Mouse (Mus musculus): ENCODE data around the gene Ccl1.
A peak's percentile ranks its signal among the peaks of the same experiment; 100 is the strongest.

Ccl1 gene

GRCm38 (mm10) chr11:82305590-82305989 is at the start of gene Ccl1:
Gene Ccl1 (minus strand): TSS chr11:82305690.
- no peak for DNase-seq

- DNase-seq, result no peak
Measured at GRCm38 (mm10) chr11:82351039-82351438, 45.5 kb upstream of the Ccl1 start.

GRCm38 (mm10) chr11:82340900-82341299 is 35.4 kb upstream of the Ccl1 start:
- DNase-seq, result no peak

GRCm38 (mm10) chr11:82340416-82340815 is 34.9 kb upstream of the Ccl1 start:
- no peak for DNase-seq

- DNase-seq, result no peak
Measured at GRCm38 (mm10) chr11:82339921-82340401, 34.5 kb upstream of the Ccl1 start.

GRCm38 (mm10) chr11:82313153-82313552 is 7.7 kb upstream of the Ccl1 start:
- DNase-seq, result peak; percentile 13

- DNase-seq, result no peak
Measured at GRCm38 (mm10) chr11:82310336-82311045, 5.0 kb upstream of the Ccl1 start.

GRCm38 (mm10) chr11:82297895-82298294 is 7.6 kb downstream of the Ccl1 start:
- no peak for DNase-seq

GRCm38 (mm10) chr11:82290841-82291240 is 14.6 kb downstream of the Ccl1 start:
- DNase-seq, result no peak

- DNase-seq, result no peak
Measured at GRCm38 (mm10) chr11:82274149-82274812, 31.2 kb downstream of the Ccl1 start.

GRCm38 (mm10) chr11:82259131-82259530 is 46.4 kb downstream of the Ccl1 start:
- DNase-seq, result no peak

- peak; percentile 12 for DNase-seq
Measured at GRCm38 (mm10) chr11:82255601-82256000, 49.9 kb downstream of the Ccl1 start.

GRCm38 (mm10) chr11:82253421-82253820 is 52.1 kb downstream of the Ccl1 start:
- DNase-seq, result no peak

GRCm38 (mm10) chr11:82251251-82251650 is 54.2 kb downstream of the Ccl1 start:
- no peak for DNase-seq

GRCm38 (mm10) chr11:82249945-82250344 is 55.5 kb downstream of the Ccl1 start:
- no peak for DNase-seq

GRCm38 (mm10) chr11:82237439-82237838 is 68.1 kb downstream of the Ccl1 start:
- no peak for DNase-seq

- peak; percentile 19 for DNase-seq
Measured at GRCm38 (mm10) chr11:82235551-82236207, 69.8 kb downstream of the Ccl1 start.

GRCm38 (mm10) chr11:82233991-82234390 is 71.5 kb downstream of the Ccl1 start:
- DNase-seq, result no peak

- no peak for DNase-seq
Measured at GRCm38 (mm10) chr11:82226976-82227375, 78.5 kb downstream of the Ccl1 start.

GRCm38 (mm10) chr11:82225936-82226335 is 79.6 kb downstream of the Ccl1 start:
- no peak for DNase-seq

- no peak for DNase-seq
Measured at GRCm38 (mm10) chr11:82216531-82216930, 89.0 kb downstream of the Ccl1 start.

GRCm38 (mm10) chr11:82214405-82214804 is 91.1 kb downstream of the Ccl1 start:
- peak; percentile 12 for DNase-seq

GRCm38 (mm10) chr11:82206960-82207488 is 98.5 kb downstream of the Ccl1 start:
- DNase-seq, result no peak

- DNase-seq, result no peak
Measured at GRCm38 (mm10) chr11:82205221-82205620, 100.3 kb downstream of the Ccl1 start.

Measured in thymus, postnatal 4 days (tissue).